Mouse (Mus musculus) monocyte, adult 5-6 weeks (primary cell): ENCODE results near the gene Gm6525. TPM values are rescaled to one million over a fixed set of nuclear protein-coding genes. Genes with fewer than 3 reads are reported as not detected.

Experiments
- ATAC-seq: fragments of 153-309, 156-312 bp; replicated peaks from 2 replicates; pipeline ENCODE4 v1.8.0; 2017; ENCODE audit warnings: mild to moderate bottlenecking; ENCODE audit not compliant: low TSS enrichment, insufficient number of reproducible peaks, severe bottlenecking, poor library complexity, low FRiP score
- total RNA-seq: library from RNA; stranded (forward); fragments of 200-1000, 200-491, 200-594 nt; gene quantifications from 3 replicates; pipeline ENCODE4 v1.2.3, GENCODE M21; 2017

Gm6525 gene
- not detected in 3 replicates for total RNA-seq

- ATAC-seq, result no peak
Observed at GRCm38 (mm10) chr3:84173581-84174154, at the start of gene Gm6525. Gene Gm6525, plus strand, starts transcription at chr3:84174104.

- ATAC-seq, result peak; percentile 77
Observed at GRCm38 (mm10) chr3:84125704-84126289, 48.1 kb upstream of the Gm6525 start.

GRCm38 (mm10) chr3:84126721-84127120 lies 47.2 kb upstream of the Gm6525 start:
- ATAC-seq, result no peak

GRCm38 (mm10) chr3:84127431-84127830 lies 46.5 kb upstream of the Gm6525 start:
- no peak for ATAC-seq

- peak; percentile 36; the same call in 1 of the 2 replicates for ATAC-seq
Observed at GRCm38 (mm10) chr3:84128871-84129870, 44.7 kb upstream of the Gm6525 start.

- ATAC-seq, result no peak
Observed at GRCm38 (mm10) chr3:84130776-84131175, 43.1 kb upstream of the Gm6525 start.

GRCm38 (mm10) chr3:84131369-84131768 lies 42.5 kb upstream of the Gm6525 start:
- ATAC-seq, result no peak

- peak; percentile 78 for ATAC-seq
Observed at GRCm38 (mm10) chr3:84135387-84135786, 38.5 kb upstream of the Gm6525 start.

- ATAC-seq, result no peak
Observed at GRCm38 (mm10) chr3:84135933-84136332, 38.0 kb upstream of the Gm6525 start.

GRCm38 (mm10) chr3:84136509-84136908 lies 37.4 kb upstream of the Gm6525 start:
- ATAC-seq, result no peak

GRCm38 (mm10) chr3:84140947-84141346 lies 33.0 kb upstream of the Gm6525 start:
- ATAC-seq, result no peak

GRCm38 (mm10) chr3:84149831-84150230 lies 24.1 kb upstream of the Gm6525 start:
- no peak for ATAC-seq

GRCm38 (mm10) chr3:84154721-84155141 lies 19.2 kb upstream of the Gm6525 start:
- ATAC-seq, result no peak

GRCm38 (mm10) chr3:84155146-84155545 lies 18.8 kb upstream of the Gm6525 start:
- ATAC-seq, result no peak

GRCm38 (mm10) chr3:84155558-84156006 lies 18.3 kb upstream of the Gm6525 start, which contains the start of gene Mnd1:
Gene Mnd1, minus strand, starts transcription at chr3:84155786.
- peak; percentile 99 for ATAC-seq

GRCm38 (mm10) chr3:84156105-84156504 lies 17.8 kb upstream of the Gm6525 start:
- ATAC-seq, result no peak

- ATAC-seq, result no peak
Observed at GRCm38 (mm10) chr3:84157011-84157410, 16.9 kb upstream of the Gm6525 start.

GRCm38 (mm10) chr3:84157559-84158350 lies 16.1 kb upstream of the Gm6525 start:
- no peak for ATAC-seq

- ATAC-seq, result no peak
Observed at GRCm38 (mm10) chr3:84165391-84165790, 8.5 kb upstream of the Gm6525 start.
